Mouse (Mus musculus) stomach, embryonic 16.5 days (tissue): ENCODE data around the gene Nfkb2. TPM values are rescaled to one million over a fixed set of nuclear protein-coding genes. Genes with fewer than 3 reads are reported as not detected.

Source experiments
- ATAC-seq: fragments of 200-750 bp; cut with Nextera tagmentation; 2 replicates; pipeline ENCODE4 v1.8.0; 2017; ENCODE audit warnings: moderate number of reproducible peaks, moderate TSS enrichment; ENCODE audit not compliant: insufficient read depth, low FRiP score
- H3K27ac ChIP-seq: fragments of 300-500 bp; sonication (generic); 2 replicates; pipeline ENCODE4 v1.5.1; 2014; ENCODE audit warnings: low read length
- H3K27me3 ChIP-seq: fragments of 300-500 bp; sonication (generic); 2 replicates; pipeline ENCODE4 v1.6.1; 2014; ENCODE audit warnings: low read length, control low read depth, mixed read lengths; ENCODE audit not compliant: control insufficient read depth, insufficient read depth
- H3K36me3 ChIP-seq: fragments of 300-500 bp; sonication (generic); 2 replicates; pipeline ENCODE4 v1.6.1; 2014; ENCODE audit warnings: low read length; ENCODE audit not compliant: control insufficient read depth, insufficient read depth
- H3K4me1 ChIP-seq: fragments of 300-500 bp; sonication (generic); 2 replicates; pipeline ENCODE4 v1.6.1; 2014; ENCODE audit warnings: low read length, control low read depth, mixed read lengths; ENCODE audit not compliant: control insufficient read depth, insufficient read depth
- H3K4me2 ChIP-seq: fragments of 300-500 bp; sonication (generic); 2 replicates; pipeline ENCODE4 v1.6.1; 2014; ENCODE audit warnings: low read depth, low read length, mixed read lengths
- H3K4me3 ChIP-seq: fragments of 300-500 bp; sonication (generic); replicated peaks from 2 replicates; pipeline ENCODE4 v1.5.1; 2014; ENCODE audit warnings: mild to moderate bottlenecking, low read length
- H3K9ac ChIP-seq: fragments of 300-500 bp; sonication (generic); 2 replicates; pipeline ENCODE4 v1.6.1; 2014; ENCODE audit warnings: low read length
- H3K9me3 ChIP-seq: fragments of 300-500 bp; sonication (generic); replicated peaks from 2 replicates; pipeline ENCODE4 v1.6.1; 2016; ENCODE audit warnings: low read length, control low read depth; ENCODE audit not compliant: control insufficient read depth
- WGBS: fragments of 180-500 bp; shearing (Covaris S2); extraction: QIAGEN DNeasy Blood & Tissue Kit; methylation state at CpG from one replicate; pipeline ENCODE4 v1.1.7; 2014; 5-methylcytosine and 5-hydroxymethylcytosine counted together
- polyA plus RNA-seq: library from polyadenylated mRNA; unstranded; fragments of >200 nt; fragmentation: Nextera tagmentation; extraction: Ambion mirVana; gene quantifications from 2 replicates; pipeline ENCODE4 v1.2.1, GENCODE M21; 2015

Nfkb2 gene
- polyA plus RNA-seq, 1 experiment from 2014 or later: 10.2 TPM

- Histone ChIP-seq H3K9ac (no peak overlapping the region), H3K4me3 (no peak overlapping the region), H3K4me1 (peaks cover 18% of the 10 kb centered on the region), H3K4me2 (no peak overlapping the region), H3K27ac (no peak overlapping the region), H3K36me3 (peaks cover 12% of the 10 kb centered on the region; the same call in 1 of the 2 replicates), H3K9me3 (no peaks in the 10 kb centered on the region), H3K27me3 (no peaks in the 10 kb centered on the region)
- ATAC-seq: no peak
- 89% methylated on average over 9 of the region's 9 CpGs for WGBS
Measured at GRCm38 (mm10) chr19:46306751-46307289, 2.7 kb downstream of the Nfkb2 start.

GRCm38 (mm10) chr19:46307781-46308180 lies 3.7 kb downstream of the Nfkb2 start:
- Histone ChIP-seq H3K4me3 (no peak overlapping the region), H3K27ac (no peak overlapping the region), H3K9ac (no peak overlapping the region), H3K27me3 (no peaks in the 10 kb centered on the region), H3K4me1 (peaks cover 18% of the 10 kb centered on the region), H3K36me3 (peaks cover 12% of the 10 kb centered on the region; the same call in 1 of the 2 replicates), H3K4me2 (no peak overlapping the region), H3K9me3 (no peaks in the 10 kb centered on the region)
- 80% methylated on average over 16 of the region's 16 CpGs for whole genome bisulfite sequencing
- ATAC-seq: no peak

- no peak for ATAC-seq
- peak overlapping the region; percentile 72 for H3K9ac ChIP-seq
- 78% methylated on average over 16 of the region's 16 CpGs for WGBS
Measured at GRCm38 (mm10) chr19:46308303-46308702, 4.2 kb downstream of the Nfkb2 start.

GRCm38 (mm10) chr19:46308706-46309435 lies 4.8 kb downstream of the Nfkb2 start:
- H3K4me1 ChIP-seq: peaks cover 14% of the 10 kb centered on the region
- H3K36me3 ChIP-seq: peaks cover 12% of the 10 kb centered on the region; the same call in 1 of the 2 replicates
- peak overlapping the region; percentile 72 for H3K9ac ChIP-seq
- no peak overlapping the region for H3K27ac ChIP-seq
- peak overlapping the region; percentile 80 for H3K4me2 ChIP-seq
- peak; percentile 19; the same call in 1 of the 2 replicates for ATAC-seq
- no peaks in the 10 kb centered on the region for H3K9me3 ChIP-seq
- H3K27me3 ChIP-seq: no peaks in the 10 kb centered on the region
- H3K4me3 ChIP-seq: peak overlapping the region; percentile 44
- WGBS: 2% methylated on average over 47 of the region's 47 CpGs

More at GRCm38 (mm10) chr19:46308303-46308702, 4.2 kb downstream of the Nfkb2 start:
- Histone ChIP-seq H3K27ac (no peak overlapping the region), H3K4me3 (no peak overlapping the region), H3K4me1 (peaks cover 18% of the 10 kb centered on the region), H3K4me2 (peak overlapping the region; percentile 80; the same call in 1 of the 2 replicates), H3K27me3 (no peaks in the 10 kb centered on the region), H3K36me3 (peaks cover 12% of the 10 kb centered on the region; the same call in 1 of the 2 replicates), H3K9me3 (no peaks in the 10 kb centered on the region)

- Histone ChIP-seq H3K9ac (no peak overlapping the region), H3K27ac (no peak overlapping the region), H3K36me3 (peaks cover 12% of the 10 kb centered on the region; the same call in 1 of the 2 replicates), H3K27me3 (no peaks in the 10 kb centered on the region), H3K4me1 (peaks cover 21% of the 10 kb centered on the region), H3K9me3 (no peaks in the 10 kb centered on the region), H3K4me2 (no peak overlapping the region), H3K4me3 (no peak overlapping the region)
- no peak for ATAC-seq
- 78% methylated on average over 21 of the region's 21 CpGs for WGBS
Measured at GRCm38 (mm10) chr19:46309651-46310305, 5.7 kb downstream of the Nfkb2 start.

- Histone ChIP-seq H3K27me3 (no peaks in the 10 kb centered on the region), H3K27ac (no peak overlapping the region), H3K9ac (no peak overlapping the region), H3K4me1 (peaks cover 26% of the 10 kb centered on the region), H3K4me3 (no peak overlapping the region), H3K36me3 (peaks cover 12% of the 10 kb centered on the region; the same call in 1 of the 2 replicates), H3K4me2 (no peak overlapping the region), H3K9me3 (no peaks in the 10 kb centered on the region)
- WGBS: 88% methylated on average over 12 of the region's 12 CpGs
- ATAC-seq: no peak
Measured at GRCm38 (mm10) chr19:46310312-46310865, 6.3 kb downstream of the Nfkb2 start.

GRCm38 (mm10) chr19:46311341-46311740 lies 7.2 kb downstream of the Nfkb2 start:
- WGBS: 84% methylated on average over 9 of the region's 9 CpGs
- no peak overlapping the region for H3K27ac ChIP-seq
- no peaks in the 10 kb centered on the region for H3K9me3 ChIP-seq
- ATAC-seq: no peak
- no peak overlapping the region for H3K4me3 ChIP-seq
- H3K9ac ChIP-seq: no peak overlapping the region
- H3K4me1 ChIP-seq: peaks cover 30% of the 10 kb centered on the region
- peaks cover 5% of the 10 kb centered on the region; the same call in 1 of the 2 replicates for H3K27me3 ChIP-seq
- peaks cover 12% of the 10 kb centered on the region; the same call in 1 of the 2 replicates for H3K36me3 ChIP-seq
- H3K4me2 ChIP-seq: no peak overlapping the region

GRCm38 (mm10) chr19:46312566-46312965 lies 8.4 kb downstream of the Nfkb2 start:
- H3K27me3 ChIP-seq: peaks cover 17% of the 10 kb centered on the region; the same call in 1 of the 2 replicates
- H3K36me3 ChIP-seq: peaks cover 12% of the 10 kb centered on the region; the same call in 1 of the 2 replicates
- WGBS: 90% methylated on average over 21 of the region's 21 CpGs
- peaks cover 31% of the 10 kb centered on the region for H3K4me1 ChIP-seq
- no peak overlapping the region for H3K9ac ChIP-seq
- no peak overlapping the region for H3K27ac ChIP-seq
- H3K4me2 ChIP-seq: no peak overlapping the region
- H3K4me3 ChIP-seq: no peak overlapping the region
- no peaks in the 10 kb centered on the region for H3K9me3 ChIP-seq
- ATAC-seq: no peak
